Mouse (Mus musculus): ENCODE measurements around the gene Trmt2a. TPM values are rescaled to one million over a fixed set of nuclear protein-coding genes. Genes with fewer than 3 reads are reported as not detected.

The Trmt2a gene
- polyA plus RNA-seq (2016; fragmentation: Nextera tagmentation; extraction: Ambion mirVana) = 127 and 132 TPM in 2 replicates

DNA sequence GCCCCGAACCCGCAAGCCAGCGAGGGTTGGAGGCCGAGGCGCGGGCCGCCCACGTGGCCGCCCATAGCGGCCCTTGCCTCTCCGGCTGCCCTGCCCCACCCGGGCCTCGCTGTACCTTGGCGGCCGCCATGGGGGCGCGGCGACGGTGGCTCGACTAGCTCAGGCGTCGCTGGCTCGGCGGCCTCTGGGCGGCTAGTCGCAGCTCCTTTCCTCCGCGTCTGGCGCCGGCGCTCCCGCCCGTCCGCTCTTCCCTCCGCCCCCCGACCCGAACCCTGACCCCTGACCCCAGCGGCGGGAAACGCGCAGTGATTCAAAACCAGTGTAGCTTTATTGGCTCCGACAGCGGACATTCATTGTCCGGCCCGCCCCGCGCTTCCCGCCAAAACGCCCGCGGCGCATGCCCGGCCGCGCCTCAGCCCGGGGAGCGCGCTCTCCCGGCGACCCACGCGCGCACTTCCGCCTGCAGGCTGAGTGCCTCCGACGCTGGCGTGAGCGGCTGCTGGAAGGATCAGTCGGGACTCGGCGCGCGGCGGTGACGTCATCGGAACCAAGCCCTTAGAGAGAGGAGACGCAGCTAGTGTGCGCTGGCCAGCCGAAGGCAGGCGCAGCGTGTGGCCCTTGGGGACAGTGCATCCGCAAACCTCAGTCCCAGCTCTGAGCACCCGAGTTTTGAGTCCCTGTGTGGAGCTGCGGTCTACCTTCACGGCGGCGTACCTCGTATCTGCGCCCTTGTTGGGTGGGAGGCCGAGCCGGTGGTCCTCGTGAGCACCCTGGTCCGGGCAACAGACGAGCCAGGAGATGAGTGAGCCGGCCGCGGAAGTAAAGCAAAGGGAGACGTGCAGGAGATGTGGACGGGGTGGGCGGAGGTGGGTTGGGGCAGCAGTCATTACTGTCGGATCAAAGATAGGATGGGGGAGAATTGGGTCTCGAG, at the start of gene Trmt2a, which contains the start of gene Ranbp1:
TSS of gene Trmt2a (plus strand) at position 247 of the 931 bp plus-strand sequence.
TSS of gene Ranbp1 (minus strand) at position 300 of the 931 bp plus-strand sequence.
- H3K4me1 ChIP-seq = peaks cover 54% of the 10 kb centered on the region
- no peaks in the 10 kb centered on the region for H3K9me3 ChIP-seq (replicated peaks)
- DNase-seq (ENCODE audit: low spot score) = peak; percentile 99
- WGBS = under 1% methylated on average over 100 of the region's 102 CpGs
- peak within 1 kb of the TSS; percentile 98 for H3K27ac ChIP-seq (replicated peaks)
- H3K27me3 ChIP-seq (ENCODE audit: low read depth, poor library complexity, severe bottlenecking) = no peaks in the 10 kb centered on the region
- H3K4me3 ChIP-seq = peak within 1 kb of the TSS; percentile 78
- H3K36me3 ChIP-seq = peaks cover 76% of the 10 kb centered on the region

DNA sequence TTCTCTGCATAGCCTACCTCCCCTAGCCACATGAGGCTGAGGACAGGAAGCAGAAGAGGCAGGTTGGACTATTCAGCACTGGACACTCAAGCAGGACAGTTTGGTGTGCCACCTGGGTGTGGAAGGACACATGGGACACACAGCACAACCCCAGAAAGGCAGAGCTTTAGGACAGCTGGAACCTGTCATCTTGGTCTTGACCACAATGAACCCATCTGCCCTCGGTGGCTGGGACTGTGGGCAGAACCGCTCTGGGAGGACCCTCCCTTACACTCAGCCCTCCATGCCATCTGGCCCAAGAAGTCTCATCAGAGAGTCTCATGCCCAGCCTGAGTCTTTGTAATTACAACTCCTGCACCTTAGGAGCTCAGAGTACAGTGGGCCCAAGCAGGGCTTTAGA, 48.4 kb upstream of the Trmt2a start:
- Histone ChIP-seq H3K4me1 (peaks cover 44% of the 10 kb centered on the region), H3K36me3 (no peaks in the 10 kb centered on the region), H3K27me3 (ENCODE audit: low read depth, poor library complexity, severe bottlenecking) (no peaks in the 10 kb centered on the region), H3K4me3 (no peak overlapping the region), H3K27ac (replicated peaks) (peak overlapping the region; percentile 69; the same call in 1 of the 2 replicates), H3K9me3 (replicated peaks) (no peaks in the 10 kb centered on the region)
- WGBS = 93% methylated on average over 2 of the region's 2 CpGs
- no peak for DNase-seq (ENCODE audit: low spot score)

DNA sequence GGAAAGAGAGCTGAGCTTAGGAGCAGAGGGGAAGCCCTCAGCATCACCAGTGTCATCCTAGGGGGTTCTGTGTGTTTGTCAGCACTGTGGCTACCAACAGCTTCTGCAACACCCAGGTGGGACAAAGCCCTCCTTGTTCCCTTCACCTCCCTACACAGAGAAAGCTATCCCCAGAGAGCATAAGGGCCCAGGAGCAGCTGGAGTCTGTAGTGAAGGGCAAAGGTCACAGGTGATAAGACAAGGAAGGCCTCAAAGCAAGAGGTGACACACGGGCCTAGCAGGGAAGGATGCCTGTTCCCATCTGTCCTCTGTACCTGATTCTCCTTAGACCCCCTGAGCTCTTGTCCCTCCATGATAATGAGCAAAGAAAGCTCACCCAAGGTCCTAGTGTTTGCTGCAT, 46.9 kb upstream of the Trmt2a start:
- no peaks in the 10 kb centered on the region for H3K36me3 ChIP-seq
- DNase-seq (ENCODE audit: low spot score) = no peak
- no peak overlapping the region for H3K27ac ChIP-seq (replicated peaks)
- H3K4me1 ChIP-seq = peaks cover 40% of the 10 kb centered on the region
- WGBS = 62% methylated on average over 1 of the region's 1 CpGs
- no peak overlapping the region for H3K4me3 ChIP-seq
- H3K9me3 ChIP-seq (replicated peaks) = no peaks in the 10 kb centered on the region
- H3K27me3 ChIP-seq (ENCODE audit: low read depth, poor library complexity, severe bottlenecking) = no peaks in the 10 kb centered on the region

- Histone ChIP-seq H3K4me3 (no peak overlapping the region), H3K27me3 (ENCODE audit: low read depth, poor library complexity, severe bottlenecking) (no peaks in the 10 kb centered on the region), H3K36me3 (no peaks in the 10 kb centered on the region), H3K9me3 (replicated peaks) (no peaks in the 10 kb centered on the region), H3K4me1 (peaks cover 40% of the 10 kb centered on the region), H3K27ac (replicated peaks) (no peak overlapping the region)
- no peak for DNase-seq (ENCODE audit: low spot score)
- WGBS = 75% methylated on average over 1 of the region's 1 CpGs
Measured at GRCm38 (mm10) chr16:18202061-18202460, 46.4 kb upstream of the Trmt2a start.

GRCm38 (mm10) chr16:18203430-18204091, 44.9 kb upstream of the Trmt2a start:
- Histone ChIP-seq H3K9me3 (replicated peaks) (no peaks in the 10 kb centered on the region), H3K36me3 (no peaks in the 10 kb centered on the region), H3K27ac (replicated peaks) (no peak overlapping the region), H3K4me3 (no peak overlapping the region), H3K4me1 (peaks cover 30% of the 10 kb centered on the region), H3K27me3 (ENCODE audit: low read depth, poor library complexity, severe bottlenecking) (no peaks in the 10 kb centered on the region)
- no peak for DNase-seq (ENCODE audit: low spot score)
- WGBS = 72% methylated on average over 7 of the region's 7 CpGs

DNA sequence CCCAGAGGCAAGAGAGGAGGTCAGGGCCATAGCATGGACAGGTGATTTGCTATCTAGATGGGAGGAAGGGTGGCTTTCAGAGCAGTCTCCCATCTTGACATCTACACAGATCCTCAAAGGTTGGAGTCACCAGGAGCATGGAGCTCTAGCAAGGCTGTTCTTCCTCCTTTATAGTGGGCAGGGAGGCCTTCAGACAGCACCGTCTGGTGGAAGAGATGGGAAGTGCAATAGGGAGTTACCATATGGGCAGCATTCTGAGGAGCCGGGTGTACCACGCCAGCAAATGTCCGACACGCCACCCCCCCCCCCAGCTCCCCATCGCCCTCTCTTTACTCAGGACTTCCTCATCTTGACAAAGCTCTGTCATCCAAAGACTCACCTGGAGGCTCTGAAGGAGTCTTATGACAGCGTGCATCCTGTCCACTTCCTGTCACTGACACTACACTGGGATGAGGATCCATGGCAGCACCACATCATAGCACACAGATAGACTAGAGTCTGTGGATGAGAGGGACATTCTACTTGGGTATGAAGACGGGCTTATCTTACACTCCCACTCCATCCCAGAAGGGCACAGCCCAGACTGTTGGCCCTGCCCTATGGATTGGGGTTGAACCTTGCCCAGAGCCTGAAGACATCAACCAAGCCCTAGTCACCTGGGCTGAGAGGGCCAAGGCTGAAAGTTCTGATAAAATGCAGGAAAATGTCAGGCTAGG, 37.6 kb upstream of the Trmt2a start:
- H3K4me1 ChIP-seq = peaks cover 33% of the 10 kb centered on the region
- H3K27ac ChIP-seq (replicated peaks) = no peak overlapping the region
- 25% methylated on average over 8 of the region's 8 CpGs for WGBS
- H3K9me3 ChIP-seq (replicated peaks) = no peaks in the 10 kb centered on the region
- H3K27me3 ChIP-seq (ENCODE audit: low read depth, poor library complexity, severe bottlenecking) = peaks cover 21% of the 10 kb centered on the region; the same call in 1 of the 2 replicates
- no peak overlapping the region for H3K4me3 ChIP-seq
- no peaks in the 10 kb centered on the region for H3K36me3 ChIP-seq
- DNase-seq (ENCODE audit: low spot score) = peak; percentile 69

DNA sequence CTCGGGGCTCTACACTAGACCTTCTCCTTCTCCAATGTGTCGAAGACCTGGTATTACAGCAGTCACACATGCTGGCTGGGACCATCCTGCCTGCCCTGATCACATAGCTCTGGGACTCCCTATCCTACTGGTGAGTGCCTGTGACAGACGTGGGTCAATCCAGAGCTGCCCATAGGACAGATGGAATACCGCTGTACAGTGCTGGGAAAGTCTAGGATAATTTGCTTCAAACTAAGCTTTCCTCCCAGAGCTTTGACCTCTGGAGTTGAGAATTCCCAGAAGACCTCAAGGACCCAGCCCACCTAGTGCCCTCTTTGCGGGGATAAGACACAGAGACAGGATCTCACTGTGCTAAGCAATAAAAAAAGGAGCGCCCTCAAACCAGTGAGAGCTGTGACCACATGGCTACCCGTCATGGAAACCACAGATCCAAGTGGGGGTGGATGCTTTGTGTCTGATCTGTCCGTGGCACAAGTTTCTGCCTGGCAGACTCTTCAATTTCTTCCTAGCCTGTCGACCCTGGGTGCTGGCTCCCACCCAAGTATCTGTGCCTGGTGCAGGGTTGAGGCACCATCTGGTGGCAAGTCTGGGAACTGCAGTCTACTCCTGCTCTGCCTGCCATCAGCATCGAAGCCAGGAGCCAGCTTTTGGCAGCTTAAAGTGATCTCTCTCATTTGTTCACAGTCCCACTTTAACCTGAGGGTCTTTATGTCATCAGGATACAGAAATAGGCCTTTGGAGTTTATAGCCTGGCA, 36.9 kb upstream of the Trmt2a start:
- Histone ChIP-seq H3K27me3 (ENCODE audit: low read depth, poor library complexity, severe bottlenecking) (peaks cover 21% of the 10 kb centered on the region; the same call in 1 of the 2 replicates), H3K9me3 (replicated peaks) (no peaks in the 10 kb centered on the region), H3K36me3 (no peaks in the 10 kb centered on the region), H3K27ac (replicated peaks) (no peak overlapping the region), H3K4me1 (peaks cover 38% of the 10 kb centered on the region), H3K4me3 (no peak overlapping the region)
- 49% methylated on average over 10 of the region's 10 CpGs for WGBS
- peak; percentile 86 for DNase-seq (ENCODE audit: low spot score)

GRCm38 (mm10) chr16:18213689-18214088, 34.8 kb upstream of the Trmt2a start:
- Histone ChIP-seq H3K27ac (replicated peaks) (peak overlapping the region; percentile 82), H3K4me3 (peak overlapping the region; percentile 27; the same call in 1 of the 2 replicates), H3K9me3 (replicated peaks) (no peaks in the 10 kb centered on the region), H3K4me1 (peaks cover 41% of the 10 kb centered on the region), H3K27me3 (ENCODE audit: low read depth, poor library complexity, severe bottlenecking) (peaks cover 21% of the 10 kb centered on the region; the same call in 1 of the 2 replicates), H3K36me3 (no peaks in the 10 kb centered on the region)
- peak; percentile 94 for DNase-seq (ENCODE audit: low spot score)
- 37% methylated on average over 6 of the region's 6 CpGs for WGBS

- Histone ChIP-seq H3K9me3 (replicated peaks) (no peaks in the 10 kb centered on the region), H3K4me1 (peaks cover 50% of the 10 kb centered on the region), H3K27me3 (ENCODE audit: low read depth, poor library complexity, severe bottlenecking) (peaks cover 18% of the 10 kb centered on the region; the same call in 1 of the 2 replicates), H3K36me3 (no peaks in the 10 kb centered on the region), H3K27ac (replicated peaks) (peak overlapping the region; percentile 82), H3K4me3 (peak overlapping the region; percentile 27; the same call in 1 of the 2 replicates)
- DNase-seq (ENCODE audit: low spot score) = no peak
- WGBS = 89% methylated on average over 7 of the region's 7 CpGs
Measured at GRCm38 (mm10) chr16:18214858-18215257, 33.6 kb upstream of the Trmt2a start.

GRCm38 (mm10) chr16:18217579-18217978, 30.9 kb upstream of the Trmt2a start, which contains the start of gene Ccdc188:
Gene Ccdc188, plus strand, starts transcription at chr16:18217879.
- Histone ChIP-seq H3K4me1 (peaks cover 58% of the 10 kb centered on the region), H3K4me3 (no peak within 1 kb of the TSS), H3K27ac (replicated peaks) (peak within 1 kb of the TSS; percentile 42), H3K36me3 (peaks cover 16% of the 10 kb centered on the region), H3K27me3 (ENCODE audit: low read depth, poor library complexity, severe bottlenecking) (no peaks in the 10 kb centered on the region), H3K9me3 (replicated peaks) (no peaks in the 10 kb centered on the region)
- WGBS = 90% methylated on average over 4 of the region's 4 CpGs
- no peak for DNase-seq (ENCODE audit: low spot score)

- peaks cover 47% of the 10 kb centered on the region for H3K4me1 ChIP-seq
- peak overlapping the region; percentile 42 for H3K27ac ChIP-seq (replicated peaks)
- H3K27me3 ChIP-seq (ENCODE audit: low read depth, poor library complexity, severe bottlenecking) = no peaks in the 10 kb centered on the region
- WGBS = 85% methylated on average over 9 of the region's 9 CpGs
- no peaks in the 10 kb centered on the region for H3K9me3 ChIP-seq (replicated peaks)
- H3K36me3 ChIP-seq = peaks cover 26% of the 10 kb centered on the region
- no peak for DNase-seq (ENCODE audit: low spot score)
- no peak overlapping the region for H3K4me3 ChIP-seq
Measured at GRCm38 (mm10) chr16:18218580-18218996, 29.9 kb upstream of the Trmt2a start.

Measured in midbrain, embryonic 10.5 days (tissue).